Mouse (Mus musculus): ENCODE results near the gene Mrvi1.

DNA sequence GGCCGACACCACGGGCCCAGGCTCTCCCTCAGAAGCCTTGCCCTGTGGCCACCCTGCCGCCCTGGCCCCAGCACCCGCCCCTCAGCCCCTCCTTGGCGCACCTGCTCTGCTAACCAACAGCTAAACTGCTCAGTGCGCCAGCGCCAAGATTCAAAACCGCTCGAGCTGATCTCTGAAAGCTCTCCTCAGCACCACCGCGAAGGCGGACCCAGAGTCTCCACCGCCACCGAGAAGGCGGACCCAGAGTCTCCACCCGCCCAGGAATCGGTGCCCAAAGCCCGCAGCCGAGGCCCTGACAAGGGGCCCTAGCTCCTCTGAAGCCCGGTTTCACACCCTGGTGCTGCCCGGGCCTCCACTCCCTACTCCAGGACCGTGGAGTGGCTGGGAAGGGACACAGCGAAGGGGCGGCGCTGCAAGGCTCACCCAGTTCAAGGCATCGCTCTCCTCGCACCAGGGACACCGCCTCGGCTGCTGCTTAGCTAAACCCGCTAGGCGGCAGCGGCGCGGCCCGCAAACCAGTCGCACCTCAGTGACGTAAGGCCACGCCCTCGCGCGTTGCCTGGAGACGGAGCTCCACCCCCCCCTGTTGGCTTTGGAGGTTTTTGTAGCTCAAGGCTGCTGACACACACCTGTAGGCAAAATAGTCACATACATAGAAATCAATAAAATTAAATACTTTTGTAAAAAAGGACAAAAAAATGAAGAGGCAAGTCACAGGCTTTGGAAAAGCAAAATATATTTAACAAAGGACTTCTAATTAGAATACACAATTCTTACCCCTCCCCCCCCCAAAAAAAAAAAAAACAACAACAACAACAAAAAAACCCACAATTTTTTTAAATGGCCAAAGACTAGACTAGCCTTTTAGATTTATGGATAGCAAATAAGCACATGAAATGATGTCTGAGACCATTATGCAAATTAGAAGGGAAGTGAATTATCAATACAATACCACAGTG is 138.1 kb downstream of the Mrvi1 start, which contains the start of gene Rnf141:
- no peak for TF ChIP-seq CTCF (conservative IDR thresholded peaks at IDR 0.05; ENCODE audit: low read length)
- no peak for TF ChIP-seq POU5F1 (IDR thresholded peaks at IDR 0.05; ENCODE audit: borderline replicate concordance, low read length)
- TF ChIP-seq NANOG (IDR thresholded peaks at IDR 0.05; ENCODE audit: borderline replicate concordance, low read length), result no peak

Measured in E14TG2a.4 (cell line).